Mouse (Mus musculus) midbrain, embryonic 14.5 days (tissue): ENCODE measurements around the gene Serpina3b. TPM values are rescaled to one million over a fixed set of nuclear protein-coding genes. Genes with fewer than 3 reads are reported as not detected.

Source experiments
- ATAC-seq: fragments of 200-750 bp; cut with Nextera tagmentation; 2 replicates; pipeline ENCODE4 v1.8.0; 2017; ENCODE audit warnings: moderate number of reproducible peaks, moderate library complexity; ENCODE audit not compliant: low FRiP score, low TSS enrichment
- DNase-seq: peaks from one replicate; pipeline ENCODE4 v3.0.0-alpha.2; 2015
- H3K27ac ChIP-seq: fragments of 300-500 bp; sonication (generic); replicated peaks from 2 replicates; pipeline ENCODE4 v1.5.1; 2014; ENCODE audit warnings: mild to moderate bottlenecking, low read depth, low read length, moderate library complexity
- H3K27me3 ChIP-seq: fragments of 300-500 bp; sonication (generic); 2 replicates; pipeline ENCODE4 v1.6.1; 2014; ENCODE audit warnings: low read length, control low read depth, mixed read lengths; ENCODE audit not compliant: control insufficient read depth, insufficient read depth
- H3K36me3 ChIP-seq: fragments of 300-500 bp; sonication (generic); 2 replicates; pipeline ENCODE4 v1.6.1; 2014; ENCODE audit warnings: low read length, control low read depth; ENCODE audit not compliant: control insufficient read depth, insufficient read depth
- H3K4me1 ChIP-seq: fragments of 300-500 bp; sonication (generic); 2 replicates; pipeline ENCODE4 v1.6.1; 2014; ENCODE audit warnings: mild to moderate bottlenecking, antibody characterized with exemption, low read length, control low read depth; ENCODE audit not compliant: control insufficient read depth, insufficient read depth
- H3K4me2 ChIP-seq: fragments of 300-500 bp; sonication (generic); 2 replicates; pipeline ENCODE4 v1.6.1; 2014; ENCODE audit warnings: mild to moderate bottlenecking, low read length, moderate library complexity
- H3K4me3 ChIP-seq: fragments of 300-500 bp; sonication (generic); replicated peaks from 2 replicates; pipeline ENCODE4 v1.5.1; 2014; ENCODE audit warnings: low read depth, low read length
- H3K9ac ChIP-seq: fragments of 300-500 bp; sonication (generic); replicated peaks from 2 replicates; pipeline ENCODE4 v1.6.1; 2014; ENCODE audit warnings: mild to moderate bottlenecking, low read length, moderate library complexity
- H3K9me3 ChIP-seq: fragments of 300-500 bp; sonication (generic); 2 replicates; pipeline ENCODE4 v1.6.1; 2016; ENCODE audit warnings: low read length, control low read depth, mixed read lengths; ENCODE audit not compliant: control insufficient read depth
- WGBS: fragments of 180-500 bp; shearing (Covaris S2); extraction: QIAGEN DNeasy Blood & Tissue Kit; methylation state at CpG from one replicate; pipeline ENCODE4 v1.1.7; 2014; 5-methylcytosine and 5-hydroxymethylcytosine counted together
- polyA plus RNA-seq: library from polyadenylated mRNA; unstranded; fragments of >200 nt; fragmentation: Nextera tagmentation; extraction: Ambion mirVana; gene quantifications from 2 replicates; pipeline ENCODE4 v1.2.1, GENCODE M21; 2014

The Serpina3b gene
- polyA plus RNA-seq, 1 experiment from 2014 or later = not detected

DNA sequence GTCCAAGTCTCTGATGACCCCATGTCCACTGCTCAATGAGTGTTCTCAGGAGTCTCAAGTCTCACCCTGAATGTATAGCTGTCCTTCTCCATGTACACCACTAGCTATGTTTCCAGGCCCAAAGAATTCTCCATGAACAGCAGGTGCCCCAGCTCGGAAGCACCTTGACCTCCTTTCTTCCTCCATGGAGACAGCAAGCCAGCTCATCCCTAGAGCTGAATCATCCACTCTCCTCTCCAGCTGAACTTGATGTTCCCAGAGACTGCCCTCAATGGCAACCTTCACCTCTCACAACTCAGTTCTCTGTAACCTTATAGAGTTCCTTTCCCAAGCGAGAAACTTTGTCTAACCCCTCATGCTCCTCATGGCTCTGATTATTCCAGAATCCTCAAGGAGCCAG, 17.8 kb downstream of the Serpina3b start:
- 88% methylated on average over 2 of the region's 2 CpGs for WGBS
- H3K27ac ChIP-seq = no peak overlapping the region
- ATAC-seq (no peak), DNase-seq (no peak)
- H3K9ac ChIP-seq = no peak overlapping the region
- H3K27me3 ChIP-seq = no peaks in the 10 kb centered on the region
- H3K4me3 ChIP-seq = no peak overlapping the region
- H3K9me3 ChIP-seq = no peaks in the 10 kb centered on the region
- H3K36me3 ChIP-seq = no peaks in the 10 kb centered on the region
- H3K4me2 ChIP-seq = no peak overlapping the region
- H3K4me1 ChIP-seq = no peaks in the 10 kb centered on the region

DNA sequence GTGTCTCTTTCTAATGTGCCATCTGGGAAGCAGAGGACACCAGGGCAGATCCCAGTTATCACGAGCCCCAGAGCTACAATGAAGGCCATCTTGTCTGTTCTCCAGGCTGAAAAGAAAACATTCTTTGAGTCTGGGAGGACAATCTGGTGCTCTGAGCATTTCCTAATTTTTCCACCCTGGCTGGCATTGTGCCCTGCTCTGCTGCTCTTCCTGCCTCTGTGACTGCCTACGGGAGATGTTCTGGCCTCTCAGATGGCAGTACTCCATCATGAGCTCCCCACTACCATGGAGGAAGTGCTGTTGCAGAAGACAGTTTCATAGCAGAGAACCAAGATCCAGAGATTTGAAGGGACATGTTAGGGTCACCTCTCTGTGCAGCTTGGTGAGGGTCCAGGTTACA, 24.2 kb downstream of the Serpina3b start:
- Histone ChIP-seq H3K4me1 (no peaks in the 10 kb centered on the region), H3K27ac (no peak overlapping the region), H3K4me2 (no peak overlapping the region), H3K36me3 (no peaks in the 10 kb centered on the region), H3K27me3 (no peaks in the 10 kb centered on the region), H3K4me3 (no peak overlapping the region), H3K9me3 (no peaks in the 10 kb centered on the region), H3K9ac (no peak overlapping the region)
- DNase-seq (no peak), ATAC-seq (no peak)
- WGBS = 82% methylated on average over 2 of the region's 2 CpGs

DNA sequence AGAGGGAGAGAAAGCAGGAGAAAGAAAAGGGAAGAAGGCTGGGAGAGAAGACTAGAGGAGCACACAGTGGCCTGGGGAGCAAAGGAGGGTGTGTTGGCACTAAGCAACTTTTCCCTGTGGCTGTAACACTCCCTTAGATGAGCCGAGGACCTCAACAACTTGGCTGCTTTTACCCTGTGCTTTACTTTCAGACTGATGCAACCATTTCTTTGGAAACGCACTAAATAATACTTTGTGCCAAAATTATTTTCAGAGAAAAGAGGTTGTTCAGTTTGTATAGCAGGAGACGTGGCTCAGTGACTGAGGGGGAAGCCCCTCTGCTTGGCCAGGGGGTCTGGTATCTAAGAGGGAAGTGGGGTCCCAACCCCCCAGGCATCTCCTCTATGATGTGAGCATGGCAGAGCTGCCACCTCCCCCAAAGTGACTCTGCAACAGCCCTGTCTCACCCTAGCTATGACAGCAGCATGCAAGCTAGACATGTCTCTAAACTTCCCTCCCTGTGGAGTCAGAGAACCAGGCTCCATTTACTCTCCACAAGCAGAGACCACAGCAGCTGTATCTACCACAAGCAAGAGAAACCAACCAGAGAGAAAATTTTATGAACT, 25.3 kb downstream of the Serpina3b start:
- no peaks in the 10 kb centered on the region for H3K27me3 ChIP-seq
- no peaks in the 10 kb centered on the region for H3K9me3 ChIP-seq
- no peaks in the 10 kb centered on the region for H3K4me1 ChIP-seq
- H3K4me2 ChIP-seq = no peak overlapping the region
- ATAC-seq (no peak), DNase-seq (no peak)
- H3K36me3 ChIP-seq = no peaks in the 10 kb centered on the region
- WGBS = 81% methylated on average over 3 of the region's 3 CpGs
- H3K27ac ChIP-seq = no peak overlapping the region
- H3K4me3 ChIP-seq = no peak overlapping the region
- H3K9ac ChIP-seq = no peak overlapping the region

DNA sequence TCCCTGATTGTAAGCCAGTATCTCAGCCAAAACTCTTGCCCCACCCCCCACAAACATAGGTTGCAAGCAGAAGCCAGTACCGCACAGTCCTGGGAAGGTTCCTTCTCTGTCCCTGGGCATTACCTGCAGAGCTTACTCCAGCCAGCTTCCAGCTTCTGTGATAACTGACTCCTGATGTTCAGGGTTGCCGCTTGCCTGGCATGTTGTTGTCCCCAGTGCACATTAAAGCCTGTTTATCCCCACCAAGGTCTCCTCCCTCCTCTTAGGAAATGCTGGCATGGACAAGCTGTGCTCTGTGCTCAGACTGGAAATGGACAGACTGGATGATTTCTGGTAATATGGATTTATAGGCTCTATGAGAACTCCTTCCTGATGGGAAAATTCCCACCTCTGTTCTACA, 25.9 kb downstream of the Serpina3b start, which contains the start of gene Serpina3c:
Serpina3c (minus strand) TSS at position 215 of the 400 bp plus-strand sequence.
- WGBS = 91% methylated on average over 2 of the region's 2 CpGs
- no peaks in the 10 kb centered on the region for H3K9me3 ChIP-seq
- ATAC-seq = no peak

DNA sequence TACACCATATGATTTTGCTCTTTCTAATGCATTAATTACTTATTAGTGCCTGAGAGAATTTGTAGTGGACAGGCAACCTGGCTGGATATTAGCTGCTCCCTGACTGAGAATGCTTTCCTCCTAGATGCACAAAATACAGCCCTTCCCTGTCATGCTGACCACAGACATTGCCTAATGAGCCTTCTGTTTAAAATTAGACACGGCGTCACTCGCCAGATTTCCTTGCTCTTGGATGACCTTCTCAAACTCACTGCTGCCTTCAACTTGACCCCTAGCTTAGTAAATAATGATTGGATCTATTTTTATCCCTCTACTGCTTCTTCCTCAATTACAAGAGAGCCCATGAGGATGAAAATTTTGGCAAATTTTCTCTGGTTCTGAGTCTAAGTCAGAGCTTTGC, 47.0 kb downstream of the Serpina3b start:
- Histone ChIP-seq H3K4me1 (no peaks in the 10 kb centered on the region), H3K9me3 (no peaks in the 10 kb centered on the region), H3K27ac (no peak overlapping the region), H3K27me3 (no peaks in the 10 kb centered on the region), H3K4me2 (no peak overlapping the region), H3K4me3 (no peak overlapping the region), H3K36me3 (no peaks in the 10 kb centered on the region), H3K9ac (no peak overlapping the region)
- no peak for ATAC-seq
- DNase-seq = no peak
- 88% methylated on average over 3 of the region's 3 CpGs for WGBS

More for the DNA sequence above, 25.9 kb downstream of the Serpina3b start, which contains the start of gene Serpina3c:
- H3K4me3 ChIP-seq = no peak within 1 kb of the TSS
- H3K9ac ChIP-seq = no peak within 1 kb of the TSS
- H3K27me3 ChIP-seq = no peaks in the 10 kb centered on the region
- no peak within 1 kb of the TSS for H3K27ac ChIP-seq
- no peaks in the 10 kb centered on the region for H3K4me1 ChIP-seq
- H3K4me2 ChIP-seq = no peak within 1 kb of the TSS
- no peak for DNase-seq
- H3K36me3 ChIP-seq = no peaks in the 10 kb centered on the region

DNA sequence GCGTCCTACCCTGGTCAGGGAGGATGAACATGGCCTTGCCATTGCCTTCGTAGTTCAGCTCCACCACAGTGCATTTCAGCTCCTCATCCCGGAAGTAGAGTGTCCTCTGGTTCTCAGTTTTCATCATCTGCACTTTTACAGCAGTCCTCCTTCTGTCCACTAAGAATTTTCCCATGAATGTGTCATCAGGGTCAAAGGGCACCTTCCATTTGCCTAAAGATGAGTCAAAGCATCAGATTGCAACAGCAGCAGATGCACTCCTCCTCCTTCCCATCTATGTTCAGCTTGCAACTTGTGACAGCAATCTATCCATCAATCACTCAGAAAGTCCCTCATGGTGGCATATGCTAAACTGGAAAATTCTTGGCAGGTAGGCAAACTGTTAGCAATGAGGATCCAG, 47.8 kb downstream of the Serpina3b start:
- no peak overlapping the region for H3K4me3 ChIP-seq
- DNase-seq (no peak), ATAC-seq (no peak)
- no peak overlapping the region for H3K9ac ChIP-seq
- no peak overlapping the region for H3K27ac ChIP-seq
- H3K4me2 ChIP-seq = no peak overlapping the region
- no peaks in the 10 kb centered on the region for H3K4me1 ChIP-seq
- no peaks in the 10 kb centered on the region for H3K9me3 ChIP-seq
- no peaks in the 10 kb centered on the region for H3K27me3 ChIP-seq
- WGBS = 83% methylated on average over 3 of the region's 3 CpGs
- H3K36me3 ChIP-seq = no peaks in the 10 kb centered on the region

DNA sequence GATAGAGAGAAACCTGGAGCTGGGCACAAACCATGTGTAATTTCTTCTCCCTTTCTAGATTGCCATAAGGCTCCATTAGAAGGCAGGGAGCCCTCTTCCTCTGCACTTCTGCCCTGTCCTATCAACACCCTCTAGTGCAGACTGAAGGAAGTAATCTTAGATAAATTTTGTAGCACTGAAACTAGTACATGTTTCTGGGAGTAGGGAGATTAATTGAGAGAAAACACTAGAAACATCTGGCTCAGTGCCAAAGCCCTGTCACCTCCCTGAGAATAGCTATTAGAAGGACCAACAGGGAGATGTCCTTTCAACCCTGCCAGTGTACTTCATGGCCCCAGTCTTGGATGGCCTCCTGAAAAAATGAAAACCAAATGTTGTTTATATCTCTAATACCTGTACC, 50.8 kb downstream of the Serpina3b start:
- Histone ChIP-seq H3K36me3 (no peaks in the 10 kb centered on the region), H3K4me2 (no peak overlapping the region), H3K27ac (no peak overlapping the region), H3K27me3 (no peaks in the 10 kb centered on the region), H3K4me3 (no peak overlapping the region), H3K9ac (no peak overlapping the region), H3K9me3 (no peaks in the 10 kb centered on the region), H3K4me1 (no peaks in the 10 kb centered on the region)
- DNase-seq = no peak
- ATAC-seq = no peak

DNA sequence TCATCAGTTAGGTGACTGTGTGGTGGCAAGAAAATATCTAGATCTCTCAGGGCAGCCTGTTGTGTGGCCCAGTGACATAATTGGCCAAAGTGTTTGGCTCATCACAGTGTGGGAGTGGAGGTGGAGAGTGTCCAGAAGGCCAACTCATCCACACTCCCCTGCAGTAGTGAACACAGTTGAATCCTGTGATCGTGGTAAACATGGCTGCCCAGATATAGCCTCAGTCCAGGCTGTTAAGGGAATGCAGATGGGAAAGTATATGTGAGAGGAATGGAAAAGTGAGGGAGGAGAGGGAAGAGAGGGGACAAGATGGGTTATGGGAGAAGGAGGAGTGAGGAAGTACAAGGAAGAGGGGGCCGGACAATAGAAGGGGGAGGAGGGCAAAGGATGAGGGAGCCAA, 51.2 kb downstream of the Serpina3b start:
- H3K4me1 ChIP-seq = no peaks in the 10 kb centered on the region
- H3K27ac ChIP-seq = no peak overlapping the region
- no peak overlapping the region for H3K4me2 ChIP-seq
- H3K9me3 ChIP-seq = no peaks in the 10 kb centered on the region
- H3K4me3 ChIP-seq = no peak overlapping the region
- ATAC-seq (no peak), DNase-seq (no peak)
- no peak overlapping the region for H3K9ac ChIP-seq
- no peaks in the 10 kb centered on the region for H3K27me3 ChIP-seq
- no peaks in the 10 kb centered on the region for H3K36me3 ChIP-seq
- WGBS = 85% methylated on average over 2 of the region's 2 CpGs

DNA sequence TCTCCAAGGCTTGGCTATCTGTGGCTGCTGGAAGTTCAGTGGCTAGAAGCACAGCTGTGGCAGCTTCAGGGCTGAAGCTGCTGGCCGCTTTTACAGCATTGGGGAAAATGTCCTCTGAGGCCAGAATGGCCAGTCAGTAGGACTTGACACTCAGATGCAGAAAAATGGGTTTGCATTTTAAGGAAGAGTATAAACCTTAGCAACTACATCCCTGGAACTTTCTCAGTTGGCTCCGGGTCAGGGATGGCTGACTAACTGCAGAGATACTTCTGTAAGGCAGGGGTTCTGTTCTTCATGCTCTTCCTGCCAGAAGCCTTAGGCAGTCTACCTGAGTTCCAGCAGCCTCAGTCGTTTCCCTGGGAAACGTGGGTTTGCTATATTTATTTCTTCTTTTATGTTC, 57.2 kb downstream of the Serpina3b start:
- 83% methylated on average over 4 of the region's 4 CpGs for WGBS
- Histone ChIP-seq H3K4me1 (no peaks in the 10 kb centered on the region), H3K27me3 (no peaks in the 10 kb centered on the region), H3K27ac (no peak overlapping the region), H3K4me3 (no peak overlapping the region), H3K4me2 (no peak overlapping the region), H3K36me3 (no peaks in the 10 kb centered on the region), H3K9ac (no peak overlapping the region), H3K9me3 (no peaks in the 10 kb centered on the region)
- ATAC-seq = no peak
- no peak for DNase-seq
